Mouse (Mus musculus): Measurements from ENCODE around the gene Tmem230.
"Not testable (repeated sequence)": the region's sequence is repeated elsewhere in the genome, so short reads cannot be mapped to it uniquely, and the experiment has no call there.

Tmem230 gene

GRCm38 (mm10) chr2:132272694-132273389, 25.2 kb upstream of the Tmem230 start:
- DNase-seq (ENCODE audit: low spot score): no peak

DNA sequence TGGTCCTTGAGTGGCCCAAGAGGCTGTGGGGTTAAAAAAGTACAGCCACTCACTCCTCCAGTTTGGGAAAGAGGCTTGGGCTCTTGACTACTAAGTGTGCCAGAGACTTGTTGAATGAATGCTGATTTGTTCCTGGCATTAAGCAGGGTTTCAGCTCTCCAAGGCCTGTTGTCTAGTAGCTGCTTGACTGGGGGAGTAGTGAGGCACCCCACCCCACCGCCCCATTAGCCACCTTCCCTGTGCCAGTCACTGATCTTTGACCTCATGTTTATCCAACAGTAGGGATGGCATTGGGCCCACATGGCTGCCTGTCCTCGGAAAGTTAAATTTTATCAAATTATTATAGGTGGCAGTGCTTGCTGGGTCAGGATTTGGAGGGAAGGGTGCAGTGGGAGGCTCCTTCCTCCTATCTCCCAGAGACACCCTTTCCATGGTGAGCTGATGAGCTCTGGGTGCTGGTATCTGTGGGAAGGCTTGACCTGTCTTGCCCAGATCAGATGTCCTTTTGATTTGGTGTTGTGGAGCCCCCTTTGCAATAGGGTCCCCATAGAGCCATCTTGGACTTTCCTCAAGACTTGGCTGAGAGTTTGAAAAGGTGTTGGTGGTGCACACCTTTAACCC, 22.8 kb upstream of the Tmem230 start:
- no peak for DNase-seq (ENCODE audit: low spot score)

- DNase-seq (ENCODE audit: low spot score): no peak
Measured at GRCm38 (mm10) chr2:132269217-132269616, 21.6 kb upstream of the Tmem230 start.

DNA sequence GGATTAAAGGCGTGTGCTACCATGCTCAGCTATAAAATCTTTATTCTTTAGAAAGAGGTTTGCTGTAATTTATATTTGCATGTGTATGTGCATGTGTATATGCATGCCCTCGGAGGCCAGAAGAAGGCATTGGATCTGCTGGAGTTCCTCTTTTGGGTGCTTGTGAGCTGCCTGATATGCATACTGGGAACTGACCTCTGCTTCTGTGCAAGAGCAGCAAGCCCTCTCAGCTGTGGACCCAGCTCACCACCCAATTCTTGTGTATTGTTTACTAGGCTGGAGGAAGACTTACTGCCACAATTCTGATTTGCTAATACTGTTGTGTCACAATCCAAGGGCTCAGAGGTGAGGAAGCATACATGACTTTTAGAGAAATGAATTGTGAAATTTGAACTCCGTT, 18.5 kb upstream of the Tmem230 start:
- no peak for DNase-seq (ENCODE audit: low spot score)

- no peak for DNase-seq (ENCODE audit: low spot score)
Measured at GRCm38 (mm10) chr2:132265196-132265595, 17.6 kb upstream of the Tmem230 start.

DNA sequence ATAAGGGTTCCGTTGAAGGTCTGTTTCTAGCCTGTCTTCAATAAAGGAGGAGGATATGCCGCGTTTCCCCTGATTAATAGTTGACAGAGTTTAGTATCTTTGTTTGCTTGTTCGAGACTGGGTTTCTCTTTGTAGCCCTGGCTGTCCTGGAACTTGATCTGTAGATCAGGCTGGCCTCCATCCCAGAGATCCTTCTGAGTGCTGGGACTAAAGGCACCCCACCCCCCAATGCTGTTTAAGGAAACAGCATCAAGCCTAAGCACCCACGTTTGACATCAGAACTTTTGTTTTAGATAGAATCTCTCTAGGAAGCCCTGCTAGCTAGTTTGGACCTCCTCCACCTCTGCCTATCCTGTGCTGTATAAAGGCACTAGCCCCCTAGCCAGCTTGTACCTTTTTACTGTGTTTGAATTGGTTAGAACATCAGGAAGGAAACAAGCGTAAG, 16.7 kb upstream of the Tmem230 start:
- DNase-seq (ENCODE audit: low spot score): no peak

- DNase-seq (ENCODE audit: low spot score): no peak
Measured at GRCm38 (mm10) chr2:132263421-132264265, 16.0 kb upstream of the Tmem230 start.

- DNase-seq (ENCODE audit: low spot score): peak; percentile 99
Measured at GRCm38 (mm10) chr2:132262879-132263398, 15.3 kb upstream of the Tmem230 start, which contains the start of gene Cds2. TSS of gene Cds2 (plus strand) at chr2:132263148.

- DNase-seq (ENCODE audit: low spot score): no peak
Measured at GRCm38 (mm10) chr2:132262175-132262574, 14.6 kb upstream of the Tmem230 start.

- no peak for DNase-seq (ENCODE audit: low spot score)
Measured at GRCm38 (mm10) chr2:132260601-132261000, 13.0 kb upstream of the Tmem230 start.

DNA sequence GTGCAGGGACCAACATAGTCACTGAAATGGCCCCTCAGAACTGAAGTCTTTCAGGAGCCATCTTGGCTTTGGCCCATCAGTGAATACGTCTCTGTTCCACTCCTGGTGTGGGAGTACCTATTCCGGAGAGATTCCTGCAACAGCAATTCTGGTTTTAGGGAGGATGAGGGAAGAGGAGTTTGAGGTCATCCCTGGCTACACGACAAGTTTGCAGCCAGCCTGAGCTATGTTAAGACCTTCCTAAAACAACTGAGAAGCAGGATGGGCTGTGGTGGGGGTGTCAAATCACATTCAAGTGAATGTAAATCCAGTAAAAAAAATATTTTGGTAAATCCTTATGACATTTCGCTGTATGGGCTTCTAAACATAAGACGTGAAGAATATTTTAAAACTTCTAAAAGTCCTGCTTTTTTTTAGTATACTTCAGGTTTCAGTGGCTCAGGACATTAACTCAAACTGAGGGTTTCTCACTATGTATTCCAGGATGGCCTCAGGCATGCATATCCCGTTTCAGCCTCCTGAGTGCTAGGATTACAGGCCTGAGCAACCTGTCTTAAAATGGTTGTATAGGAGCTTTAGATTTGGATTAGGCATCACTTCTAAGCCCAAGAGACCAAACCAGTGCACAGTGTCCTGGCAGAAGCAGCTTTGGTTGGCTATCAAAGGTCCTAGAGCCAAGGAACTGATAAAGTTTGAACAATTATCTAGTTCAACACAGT, 9.9 kb upstream of the Tmem230 start:
- DNase-seq (ENCODE audit: low spot score): no peak

DNA sequence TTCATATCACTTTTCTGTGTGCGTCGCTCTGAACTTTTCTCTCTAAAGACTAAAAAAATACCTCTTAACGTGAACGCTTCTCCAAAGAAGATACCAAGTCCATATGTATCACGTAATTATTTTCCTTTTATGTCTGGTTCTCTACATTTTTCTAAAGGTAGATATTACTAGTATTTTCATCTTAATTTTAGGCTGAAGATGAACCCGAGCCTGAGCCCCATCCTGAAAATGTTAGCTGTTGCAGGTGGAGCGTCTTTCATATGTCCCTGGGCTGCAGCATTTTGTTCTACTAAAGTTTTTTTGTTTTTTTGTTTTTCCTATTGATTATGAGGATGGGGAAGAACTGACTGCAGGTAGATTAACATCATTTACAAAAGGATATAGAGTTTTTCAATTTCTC, 6.0 kb upstream of the Tmem230 start:
- DNase-seq (ENCODE audit: low spot score): no peak

DNA sequence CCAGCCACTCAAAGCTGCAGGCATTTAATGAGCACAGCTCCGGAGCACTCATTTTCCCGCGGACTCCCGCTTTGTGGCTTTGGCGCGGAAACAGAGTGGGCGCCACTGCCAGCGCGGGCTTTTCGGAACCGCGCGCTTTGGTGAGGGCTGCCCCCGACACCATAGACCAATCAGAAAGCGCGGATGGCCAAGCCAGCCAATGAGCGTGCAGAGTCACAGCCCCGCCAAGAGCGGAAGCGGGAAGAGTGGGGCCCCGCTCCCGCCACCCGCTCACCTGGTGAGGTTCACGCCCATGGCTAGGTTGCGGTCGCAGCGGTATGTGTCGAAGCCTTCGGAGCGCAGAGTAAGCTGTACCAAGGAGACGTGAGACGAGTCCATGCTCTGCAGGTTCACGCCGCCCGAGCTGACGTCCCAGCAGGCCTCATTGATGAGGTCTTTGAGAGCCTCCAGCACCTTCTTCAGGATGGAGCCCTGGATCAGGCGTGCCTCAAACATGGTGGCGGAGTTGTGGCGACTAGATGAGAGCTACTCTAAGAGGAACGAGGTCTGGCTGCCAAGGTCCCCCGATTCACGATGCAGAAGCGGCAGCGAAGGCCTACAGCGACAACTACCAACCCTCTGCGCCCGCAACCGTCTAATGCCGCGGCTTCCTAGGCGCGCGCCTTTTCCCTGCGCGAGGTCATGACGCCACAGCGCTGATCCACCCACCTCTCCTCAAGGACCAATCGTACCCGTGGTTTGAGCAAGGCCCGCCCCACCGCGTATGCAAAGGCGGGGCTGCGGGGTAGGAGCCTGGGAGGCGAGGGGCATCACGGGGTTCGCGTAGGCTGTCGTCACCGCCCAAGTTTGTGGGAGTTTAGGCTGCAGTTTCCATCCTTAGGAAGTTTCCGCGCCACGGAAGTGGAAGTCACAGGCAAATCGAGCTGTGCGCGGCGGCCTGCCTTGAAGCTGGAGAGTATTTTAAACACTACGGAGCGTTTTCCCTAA, 5.2 kb upstream of the Tmem230 start, which contains the start of gene Pcna:
Gene Pcna, minus strand, starts transcription at position 773 of the 987 bp plus-strand sequence.
- peak; percentile 95 for DNase-seq (ENCODE audit: low spot score)

DNA sequence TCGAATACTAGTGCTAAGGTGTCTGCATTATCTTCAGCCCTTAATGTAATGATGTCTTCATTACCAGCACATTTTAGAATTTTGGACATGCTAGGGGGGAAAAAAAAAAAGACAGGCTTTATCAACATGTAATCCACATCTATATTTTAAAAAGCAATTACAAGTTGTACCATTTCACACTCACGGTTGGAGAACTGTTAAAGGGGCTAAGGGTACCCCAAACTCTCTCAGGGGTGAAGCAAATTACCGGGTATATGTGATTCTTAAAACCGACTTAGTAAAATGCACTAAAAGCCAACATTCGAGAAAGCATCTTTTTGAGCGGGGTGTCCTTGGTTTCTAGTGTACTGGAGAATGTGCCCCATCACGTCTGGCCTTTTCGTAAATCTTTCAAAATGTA, 4.3 kb upstream of the Tmem230 start:
- no peak for DNase-seq (ENCODE audit: low spot score)

- DNase-seq (ENCODE audit: low spot score): no peak
Measured at GRCm38 (mm10) chr2:132243370-132243769, 4.2 kb downstream of the Tmem230 start.

GRCm38 (mm10) chr2:132240457-132240856, 7.2 kb downstream of the Tmem230 start:
- DNase-seq (ENCODE audit: low spot score): not testable (repeated sequence)

DNA sequence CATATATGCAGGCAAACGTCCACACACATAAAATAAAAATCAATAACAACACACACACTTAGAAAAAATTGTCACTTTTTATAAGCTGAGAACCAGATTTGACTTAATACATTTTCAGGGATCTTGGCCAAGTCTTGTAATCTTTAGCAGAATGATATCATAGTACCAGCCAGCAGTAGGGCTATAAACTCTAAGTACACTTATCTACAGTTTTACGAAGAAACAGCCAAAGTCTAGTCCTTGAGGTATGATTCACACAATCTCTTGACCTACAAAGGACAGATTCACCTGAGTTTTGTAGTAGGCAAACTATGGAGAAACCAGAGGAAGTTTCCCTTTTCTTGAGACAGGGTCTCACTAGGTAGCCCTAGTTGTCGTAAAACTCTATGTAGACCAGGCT, 8.2 kb downstream of the Tmem230 start:
- DNase-seq (ENCODE audit: low spot score): not testable (repeated sequence)

GRCm38 (mm10) chr2:132235975-132236374, 11.6 kb downstream of the Tmem230 start:
- DNase-seq (ENCODE audit: low spot score): no peak

DNA sequence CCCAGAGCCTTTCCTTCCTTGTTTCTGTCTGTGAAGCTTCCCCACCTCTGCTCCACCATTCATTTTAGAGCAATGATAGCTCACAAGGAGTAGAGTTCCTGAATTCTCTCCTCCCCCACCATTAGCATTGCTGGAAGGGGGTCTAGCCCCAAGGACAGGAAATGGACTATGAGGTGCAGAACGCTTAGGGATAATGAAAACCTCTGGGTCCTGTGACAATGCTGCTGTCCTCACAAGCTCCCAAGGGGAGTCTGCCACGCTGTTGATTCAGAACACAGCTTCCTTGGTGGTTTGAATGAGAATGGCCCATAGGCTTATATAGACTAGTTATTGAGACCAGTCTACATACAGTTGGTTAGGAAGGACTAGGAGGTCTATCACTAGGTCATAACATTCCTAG, 12.3 kb downstream of the Tmem230 start:
- DNase-seq (ENCODE audit: low spot score): no peak

- DNase-seq (ENCODE audit: low spot score): no peak
Measured at GRCm38 (mm10) chr2:132233985-132234765, 13.4 kb downstream of the Tmem230 start.
